Mouse (Mus musculus) liver, adult (tissue): ENCODE measurements around the gene Ntm.

Experiments
- GATA4 ChIP-seq: IDR thresholded peaks from 2 replicates; pipeline ENCODE4 v1.6.1; 2014; ENCODE audit warnings: mild to moderate bottlenecking, low read length; ENCODE audit not compliant: insufficient replicate concordance

Gene Ntm

DNA sequence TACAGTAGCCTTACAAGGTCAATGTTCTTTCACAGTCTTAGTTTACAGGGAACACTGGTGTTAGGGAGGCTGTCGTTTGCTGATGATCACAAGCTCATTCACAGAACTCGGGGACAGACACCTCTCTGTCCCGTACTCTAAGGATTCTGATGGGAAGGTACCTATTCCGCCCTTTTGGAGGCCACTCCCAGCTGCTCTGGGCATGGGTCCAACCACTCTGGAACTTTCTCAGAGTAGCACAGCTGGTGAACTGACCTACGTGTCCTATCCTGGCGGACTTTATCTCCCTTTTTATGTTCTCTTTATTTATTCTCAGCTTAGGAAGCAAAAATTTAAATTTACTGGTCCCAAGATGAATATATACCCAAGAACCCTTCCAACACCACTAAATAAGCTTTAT, 280.7 kb downstream of the Ntm start:
- TF ChIP-seq GATA4: no peak

DNA sequence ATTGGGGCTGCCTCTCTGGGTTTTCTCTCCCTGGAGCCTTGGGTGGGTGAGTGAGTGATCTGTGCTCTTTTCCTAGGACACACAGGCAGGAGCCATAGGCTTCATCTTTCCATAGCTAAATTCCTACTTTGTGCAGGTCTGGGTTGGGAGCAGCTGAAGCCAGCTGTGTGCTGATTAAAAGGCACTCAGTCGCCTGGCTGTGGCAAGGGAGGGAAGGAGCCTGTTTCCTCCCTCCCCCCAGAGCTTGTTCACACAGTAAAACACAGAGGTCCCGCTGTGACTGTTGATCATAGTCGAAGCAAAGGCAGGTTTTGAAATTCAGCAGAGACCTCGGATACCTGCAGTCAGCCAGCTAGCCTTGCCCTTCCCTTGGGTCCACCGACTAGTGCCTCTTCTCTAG, 282.3 kb downstream of the Ntm start:
- no peak for TF ChIP-seq GATA4

DNA sequence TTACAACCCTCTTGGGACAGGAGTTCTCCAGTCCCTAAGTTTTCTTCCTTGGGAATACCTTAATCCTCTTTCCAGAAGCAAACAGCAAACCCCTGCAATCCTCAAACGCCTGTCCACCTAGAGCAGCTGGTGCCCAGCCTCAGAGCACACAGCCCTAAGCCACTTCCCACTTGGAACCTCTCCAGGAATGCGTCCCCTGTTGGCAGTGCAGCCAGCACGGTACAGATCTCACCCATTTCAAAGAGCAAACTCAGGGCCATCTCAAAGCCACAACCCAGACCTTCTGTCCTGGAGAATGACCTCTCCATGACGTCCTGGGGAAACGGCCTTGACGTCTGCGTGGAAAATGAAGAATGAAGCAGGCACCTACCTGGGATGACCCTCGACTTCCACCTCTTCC, 289.0 kb downstream of the Ntm start:
- TF ChIP-seq GATA4: no peak

DNA sequence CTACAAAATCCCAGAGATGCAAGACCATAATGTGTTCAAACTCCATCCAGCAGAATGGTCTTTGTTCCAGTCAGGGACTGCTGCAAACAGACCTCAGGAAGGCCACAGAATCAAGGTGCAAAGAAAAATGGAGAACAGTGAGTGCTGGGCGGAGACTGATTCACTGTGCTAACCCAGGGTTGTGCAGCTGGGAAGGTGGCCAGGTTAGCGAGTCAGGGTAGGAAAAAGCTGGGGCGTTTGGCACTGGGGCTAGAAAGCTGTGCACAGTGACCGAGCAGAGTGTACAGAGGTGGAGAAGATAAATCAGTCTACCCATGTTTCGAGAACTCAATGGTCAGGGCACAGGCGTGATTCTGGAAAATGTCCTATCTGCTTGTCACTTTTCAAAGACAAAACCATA, 291.1 kb downstream of the Ntm start:
- TF ChIP-seq GATA4: no peak

DNA sequence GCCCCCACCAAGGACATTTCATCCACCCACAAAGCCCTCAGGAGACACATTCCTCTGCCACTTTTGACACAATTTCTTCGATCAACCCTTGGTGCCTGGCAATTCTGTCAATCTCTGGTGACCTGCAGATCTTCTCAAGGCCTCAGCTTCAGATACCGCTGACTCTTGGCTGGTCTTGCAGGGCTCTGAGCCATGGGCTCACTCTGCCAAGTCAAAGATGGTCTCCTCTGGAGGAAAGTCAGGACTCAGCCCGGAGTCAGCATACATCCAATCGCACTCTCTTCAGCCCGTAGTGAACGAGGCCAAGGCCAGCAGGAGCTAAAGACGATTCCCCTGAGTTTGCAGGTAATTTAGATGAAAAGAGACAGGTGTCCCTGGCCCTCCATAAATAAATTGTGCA, 299.7 kb downstream of the Ntm start:
- no peak for TF ChIP-seq GATA4

DNA sequence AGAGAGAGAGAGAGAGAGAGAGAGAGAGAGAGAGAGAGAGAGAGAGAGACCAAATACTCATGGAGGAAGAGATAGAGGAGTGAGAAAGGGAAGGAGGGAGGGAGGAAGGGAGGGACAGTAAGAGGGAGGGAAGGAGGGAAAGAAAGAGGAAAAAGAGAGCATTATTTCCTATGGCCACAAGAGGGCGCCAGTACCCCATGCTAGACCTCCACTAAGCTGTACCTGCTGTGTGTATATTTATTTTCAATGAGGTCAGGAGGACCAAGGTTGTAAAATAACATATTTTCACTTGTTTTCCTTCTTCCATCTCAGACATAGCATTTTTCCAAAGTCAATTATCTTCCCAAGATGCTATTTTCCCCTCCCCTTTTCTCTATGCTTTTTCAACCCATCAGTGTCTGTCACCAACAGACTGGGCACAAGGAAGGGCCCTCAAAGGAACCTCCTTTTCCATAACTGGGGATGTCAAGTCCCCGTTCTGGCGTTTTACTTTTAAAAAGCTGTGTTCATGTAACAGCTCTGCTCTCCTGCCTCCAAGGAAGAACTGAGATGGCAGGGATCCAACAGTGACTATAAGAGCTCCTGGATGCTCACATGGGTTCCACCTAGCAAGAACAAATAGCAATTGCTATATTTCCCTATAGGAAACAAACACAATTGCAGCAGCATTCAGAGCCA, 301.3 kb downstream of the Ntm start:
- no peak for TF ChIP-seq GATA4

DNA sequence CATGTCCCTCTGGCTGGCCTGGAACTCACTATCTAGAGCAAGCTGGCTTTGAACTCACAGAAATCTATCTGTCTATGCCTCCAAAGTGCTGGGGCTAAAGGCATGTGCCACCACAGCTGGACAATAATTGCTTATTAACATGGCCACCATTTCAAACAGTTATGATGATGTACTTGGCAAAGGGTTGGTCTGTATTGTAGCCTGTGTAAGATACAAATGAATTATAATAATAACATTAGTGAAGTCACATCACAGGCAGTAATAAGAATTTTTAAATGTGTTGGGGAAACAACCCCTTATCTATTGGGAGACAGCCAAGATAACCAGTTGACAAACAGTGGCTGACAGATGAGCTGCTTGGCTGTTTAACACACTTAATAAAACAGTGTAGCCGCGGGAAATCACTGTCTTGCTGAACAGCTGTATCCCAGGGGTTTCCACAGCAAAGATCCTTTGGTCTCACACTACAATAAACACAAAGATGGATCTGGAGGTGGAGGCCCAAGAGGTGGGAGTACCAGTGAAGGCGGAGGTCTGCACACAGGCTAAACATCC, 302.8 kb downstream of the Ntm start:
- no peak for TF ChIP-seq GATA4

DNA sequence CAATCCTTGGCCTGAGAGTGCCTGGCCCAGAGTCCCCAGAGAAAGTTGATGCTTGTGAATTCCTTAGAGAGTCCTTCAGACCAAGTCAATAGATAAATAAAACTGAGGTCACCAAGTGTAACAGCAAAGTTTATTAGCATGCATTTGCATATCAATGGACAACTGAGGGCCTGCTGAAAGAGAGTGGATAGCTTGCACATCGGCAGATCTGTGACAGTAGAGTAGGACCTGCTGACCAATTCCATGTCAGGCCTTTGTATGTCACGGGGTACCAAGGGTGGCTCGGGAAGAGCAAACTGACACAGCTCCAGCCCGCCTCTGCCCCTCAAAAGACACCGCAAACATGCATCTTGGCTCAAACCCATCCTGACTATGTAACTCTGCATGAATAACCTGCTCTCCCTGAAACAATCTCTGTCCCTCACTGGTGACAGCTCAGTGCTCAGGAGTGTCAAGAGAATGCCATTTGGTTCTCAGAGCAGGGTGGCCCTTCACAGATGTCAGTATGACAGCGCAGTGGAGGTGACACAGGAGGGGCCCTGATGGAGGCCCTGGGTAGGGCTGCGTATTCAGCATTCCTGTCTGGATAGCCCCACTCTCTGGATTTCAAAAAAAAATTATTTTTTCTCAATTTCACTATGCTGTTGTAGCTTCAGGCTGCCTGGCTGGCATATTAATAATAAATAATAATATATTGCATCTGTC, 305.0 kb downstream of the Ntm start:
- TF ChIP-seq GATA4: no peak

DNA sequence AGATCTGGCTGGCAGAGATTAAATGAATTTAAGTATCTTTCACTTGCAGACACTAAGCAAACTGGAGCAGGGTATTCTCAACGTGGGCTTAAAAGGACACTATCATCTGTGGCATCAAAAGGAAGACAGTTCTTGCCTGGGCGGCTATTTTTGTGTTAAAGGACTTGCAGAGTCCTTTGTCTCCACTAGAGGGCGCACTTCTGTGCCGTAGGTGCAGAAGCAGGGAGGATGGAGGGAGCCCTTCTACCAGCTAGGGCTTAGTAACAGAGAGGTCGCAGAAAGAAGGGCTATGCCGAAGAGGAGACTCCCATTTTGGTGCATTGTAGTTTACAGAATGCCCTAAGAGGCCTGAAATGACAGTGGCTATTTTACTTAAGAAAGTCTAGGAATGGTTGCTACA, 308.1 kb downstream of the Ntm start:
- no peak for TF ChIP-seq GATA4

DNA sequence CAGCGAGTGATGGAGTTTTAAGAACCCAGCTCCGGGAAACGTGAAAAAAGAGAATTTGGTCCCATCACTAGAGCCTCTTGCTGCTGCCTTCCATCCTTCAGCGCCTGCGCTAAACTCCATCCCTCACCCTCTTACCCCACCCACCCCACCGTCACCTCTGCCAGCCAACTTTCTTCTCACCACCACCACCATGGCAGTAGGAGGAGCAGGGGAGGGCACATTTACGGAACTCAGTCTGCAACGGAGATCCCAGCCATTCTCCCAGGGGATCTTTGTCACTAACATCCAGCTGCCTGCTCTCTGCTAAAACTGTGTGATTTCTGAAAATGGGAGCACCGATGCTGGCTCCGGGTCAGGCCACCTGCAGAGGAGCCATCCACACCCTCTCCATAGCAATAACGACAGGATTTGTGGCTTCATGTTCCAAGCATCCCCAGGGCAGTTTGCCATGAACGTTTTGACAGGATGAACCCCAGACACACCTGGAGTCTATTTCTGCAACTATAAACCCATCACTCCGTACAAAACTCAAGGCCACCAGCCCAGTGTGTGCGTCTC, 309.2 kb downstream of the Ntm start:
- no peak for TF ChIP-seq GATA4

DNA sequence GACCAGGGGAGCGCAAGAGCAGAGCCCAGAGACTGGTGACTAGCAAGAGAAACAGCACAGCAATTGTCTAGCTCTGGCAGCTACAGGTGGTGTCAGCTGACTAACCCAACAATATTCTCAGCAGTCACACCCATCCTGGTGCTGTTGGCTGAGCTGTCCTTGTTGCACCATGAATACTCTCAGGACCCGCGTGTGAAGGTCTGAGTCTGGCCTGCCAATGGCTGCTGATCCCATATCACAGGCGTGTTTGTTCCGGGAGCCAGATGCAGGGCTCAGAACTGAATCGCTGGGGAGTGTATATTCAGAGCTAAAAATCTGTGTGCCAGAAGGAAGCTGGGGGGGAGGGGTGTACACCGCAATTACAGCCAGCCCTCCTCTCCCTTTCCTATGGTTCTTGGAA, 310.1 kb downstream of the Ntm start:
- TF ChIP-seq GATA4: no peak

DNA sequence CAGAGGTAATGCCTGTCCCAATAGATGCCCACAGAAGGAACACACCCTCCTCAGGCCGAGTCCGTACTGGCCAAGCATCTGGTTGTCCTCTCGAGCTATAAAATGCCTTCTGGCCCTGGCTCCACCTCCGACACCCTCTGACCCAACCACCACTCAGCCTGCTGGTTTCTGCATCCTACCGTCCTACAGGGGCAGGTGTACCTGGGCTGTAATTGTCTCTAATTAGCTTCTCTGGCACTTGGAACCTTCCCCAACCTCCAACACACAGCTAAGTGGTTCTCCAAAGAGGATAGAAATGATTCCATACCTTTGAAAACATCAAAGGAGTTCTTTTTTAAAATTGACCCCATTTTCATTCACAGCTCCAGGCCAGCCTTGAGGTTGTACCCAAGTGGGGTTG, 311.1 kb downstream of the Ntm start:
- no peak for TF ChIP-seq GATA4

DNA sequence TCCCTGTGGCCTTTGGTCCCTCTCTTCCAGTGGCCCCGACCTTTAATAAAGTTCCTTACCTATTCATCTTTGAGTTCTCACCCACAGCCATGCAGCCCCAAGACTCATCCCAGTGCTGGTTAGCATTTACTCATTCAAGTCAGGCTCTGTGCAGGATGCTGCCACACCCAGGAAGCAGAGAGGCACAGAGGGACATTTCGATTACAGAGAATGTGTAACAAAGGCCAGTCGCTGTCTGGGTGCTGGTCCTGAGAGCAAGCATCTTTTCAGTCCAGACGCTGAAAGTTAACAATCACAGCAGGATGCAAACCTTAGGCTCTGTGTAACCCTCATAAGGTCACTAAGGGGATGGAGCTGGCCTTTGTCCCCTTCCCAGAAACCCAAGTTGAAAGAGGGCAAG, 311.7 kb downstream of the Ntm start:
- TF ChIP-seq GATA4: no peak

DNA sequence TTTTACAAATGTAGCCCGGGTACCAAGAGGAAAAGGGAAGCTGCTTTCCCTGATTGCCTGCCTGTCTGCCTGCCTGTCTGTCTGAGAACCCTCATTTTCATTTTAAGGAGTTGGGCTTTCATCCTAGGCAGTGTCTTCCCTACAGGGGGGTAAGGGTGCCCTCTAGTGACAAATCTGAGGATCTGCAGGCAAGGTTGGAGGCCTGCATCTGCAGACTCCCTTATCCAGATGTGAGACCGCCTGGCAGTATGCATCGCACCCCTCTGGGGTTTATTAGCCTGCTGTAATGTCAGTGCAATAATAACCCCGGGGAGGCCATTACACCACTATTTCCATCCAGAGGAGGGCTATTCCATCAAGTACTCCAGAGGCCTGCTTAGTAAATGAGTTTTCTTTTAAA, 312.3 kb downstream of the Ntm start:
- no peak for TF ChIP-seq GATA4

DNA sequence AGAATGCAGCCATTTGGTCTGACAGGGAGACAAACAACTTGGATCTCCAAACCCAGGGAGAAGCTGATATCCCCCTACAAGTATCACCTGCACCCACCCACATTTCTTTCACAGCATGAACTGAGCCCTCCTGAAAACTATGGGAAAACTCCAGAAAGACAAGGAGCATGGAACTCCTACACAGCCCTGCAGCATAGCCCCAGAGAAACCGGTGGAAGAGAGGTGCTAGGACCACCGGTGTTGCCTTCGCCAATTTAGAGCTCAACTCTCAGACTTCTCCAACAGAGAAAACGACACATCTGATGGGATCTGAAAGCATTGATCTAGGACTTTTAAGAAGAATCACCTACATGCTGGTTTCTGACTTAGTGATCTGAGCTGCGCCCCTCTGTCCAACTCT, 312.7 kb downstream of the Ntm start:
- TF ChIP-seq GATA4: no peak

DNA sequence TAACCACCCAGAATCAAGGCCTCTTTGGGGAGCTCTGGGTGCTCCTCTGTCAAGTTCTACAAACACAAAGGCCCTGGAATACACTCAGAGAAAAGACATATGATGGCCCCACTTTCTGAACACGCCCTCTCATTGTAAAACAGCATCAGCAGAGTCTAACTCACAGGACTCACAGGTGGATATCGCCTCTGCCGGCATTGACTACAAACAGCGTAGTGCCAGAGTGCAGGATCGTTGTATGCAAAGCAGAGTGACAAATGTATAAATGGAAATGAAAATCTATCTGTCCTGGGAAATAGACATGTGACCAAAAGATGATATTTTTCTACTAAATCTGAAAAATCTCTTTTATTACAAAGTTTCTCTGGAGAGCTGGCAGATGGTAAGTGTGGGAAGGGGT, 314.7 kb downstream of the Ntm start:
- no peak for TF ChIP-seq GATA4
